Mouse (Mus musculus) mouse embryonic stem cell (cell line): ENCODE measurements around the gene C2cd5.

ENCODE experiments used
- in situ Hi-C, 2 experiments: fragments of 300-500 bp; cut with MboI; formaldehyde crosslinking; loops; 1 replicate in 1 of 2; 3 replicates in 1 of 2; pipeline ENCODE4 v1.14.3; 2019 to 2020; ENCODE audit warnings: low sequenced_read_pairs in 2 of 2, low pct_unique_long_range_greater_than_20kb in 1 of 2, mixed read lengths in 1 of 2; ENCODE audit not compliant: unreplicated experiment in 1 of 2

Gene C2cd5

GRCm38 (mm10) chr6:142996887-142997286 is 103.1 kb downstream of the C2cd5 start:
- in situ Hi-C loops, result loop anchor here in 1 of 2 experiments (25.0 kb wide), 1 partner anchor 485 kb away; the partner anchor contains the start of gene Ldhb

GRCm38 (mm10) chr6:142995567-142995966 is 104.4 kb downstream of the C2cd5 start:
- in situ Hi-C loops, result loop anchor here in 1 of 2 experiments (25.0 kb wide), 1 partner anchor 483 kb away; the partner anchor contains the start of gene Ldhb

- in situ Hi-C loops, result loop anchor here in 1 of 2 experiments (25.0 kb wide), 1 partner anchor 483 kb away; the partner anchor contains the start of gene Ldhb
Observed at GRCm38 (mm10) chr6:142994821-142995220, 105.1 kb downstream of the C2cd5 start.

GRCm38 (mm10) chr6:142993705-142994698 is 105.9 kb downstream of the C2cd5 start:
- in situ Hi-C loops, result loop anchor here in 1 of 2 experiments (25.0 kb wide), 1 partner anchor 482 kb away; the partner anchor contains the start of gene Ldhb

GRCm38 (mm10) chr6:142992971-142993370 is 107.0 kb downstream of the C2cd5 start:
- in situ Hi-C loops, result loop anchor here in 1 of 2 experiments (25.0 kb wide), 1 partner anchor 481 kb away; the partner anchor contains the start of gene Ldhb

GRCm38 (mm10) chr6:142992099-142992498 is 107.8 kb downstream of the C2cd5 start:
- in situ Hi-C loops, result loop anchor here in 1 of 2 experiments (25.0 kb wide), 1 partner anchor 480 kb away; the partner anchor contains the start of gene Ldhb

- in situ Hi-C loops, result loop anchor here in 1 of 2 experiments (25.0 kb wide), 1 partner anchor 479 kb away; the partner anchor contains the start of gene Ldhb
Observed at GRCm38 (mm10) chr6:142991391-142992059, 108.4 kb downstream of the C2cd5 start.

GRCm38 (mm10) chr6:142990516-142990915 is 109.4 kb downstream of the C2cd5 start:
- in situ Hi-C loops, result loop anchor here in 1 of 2 experiments (25.0 kb wide), 1 partner anchor 478 kb away; the partner anchor contains the start of gene Ldhb

GRCm38 (mm10) chr6:142989495-142989894 is 110.4 kb downstream of the C2cd5 start:
- in situ Hi-C loops, result loop anchor here in 1 of 2 experiments (10.0 to 25.0 kb wide), 2 partner anchors 115 to 477 kb away; partner anchors contain the start of genes C2cd5 and Ldhb

GRCm38 (mm10) chr6:142988753-142989152 is 111.2 kb downstream of the C2cd5 start:
- in situ Hi-C loops, result loop anchor here in 1 of 2 experiments (10.0 to 25.0 kb wide), 2 partner anchors 116 to 476 kb away; partner anchors contain the start of genes C2cd5 and Ldhb

GRCm38 (mm10) chr6:142988231-142988630 is 111.7 kb downstream of the C2cd5 start:
- in situ Hi-C loops, result loop anchor here in 1 of 2 experiments (10.0 to 25.0 kb wide), 2 partner anchors 117 to 476 kb away; partner anchors contain the start of genes C2cd5 and Ldhb

GRCm38 (mm10) chr6:142987616-142988015 is 112.3 kb downstream of the C2cd5 start:
- in situ Hi-C loops, result loop anchor here in 1 of 2 experiments (10.0 to 25.0 kb wide), 2 partner anchors 117 to 475 kb away; partner anchors contain the start of genes C2cd5 and Ldhb

GRCm38 (mm10) chr6:142986706-142987105 is 113.2 kb downstream of the C2cd5 start:
- in situ Hi-C loops, result loop anchor here in 1 of 2 experiments (10.0 to 25.0 kb wide), 2 partner anchors 118 to 474 kb away; partner anchors contain the start of genes C2cd5 and Ldhb

- in situ Hi-C loops, result loop anchor here in 1 of 2 experiments (10.0 to 25.0 kb wide), 2 partner anchors 119 to 473 kb away; partner anchors contain the start of genes C2cd5 and Ldhb
Observed at GRCm38 (mm10) chr6:142985561-142986238, 114.2 kb downstream of the C2cd5 start.

GRCm38 (mm10) chr6:142979665-142980660 is 120.0 kb downstream of the C2cd5 start:
- in situ Hi-C loops, result loop anchor here in 1 of 2 experiments (10.0 to 25.0 kb wide), 2 partner anchors 125 to 468 kb away; partner anchors contain the start of genes C2cd5 and Ldhb

- in situ Hi-C loops, result loop anchor here in 1 of 2 experiments (25.0 kb wide), 1 partner anchor 465 kb away; the partner anchor contains the start of gene Ldhb
Observed at GRCm38 (mm10) chr6:142977221-142977620, 122.7 kb downstream of the C2cd5 start.
